Comparison of ENCODE assay signal across 13 mouse cellular contexts in the genomic region with DNA sequence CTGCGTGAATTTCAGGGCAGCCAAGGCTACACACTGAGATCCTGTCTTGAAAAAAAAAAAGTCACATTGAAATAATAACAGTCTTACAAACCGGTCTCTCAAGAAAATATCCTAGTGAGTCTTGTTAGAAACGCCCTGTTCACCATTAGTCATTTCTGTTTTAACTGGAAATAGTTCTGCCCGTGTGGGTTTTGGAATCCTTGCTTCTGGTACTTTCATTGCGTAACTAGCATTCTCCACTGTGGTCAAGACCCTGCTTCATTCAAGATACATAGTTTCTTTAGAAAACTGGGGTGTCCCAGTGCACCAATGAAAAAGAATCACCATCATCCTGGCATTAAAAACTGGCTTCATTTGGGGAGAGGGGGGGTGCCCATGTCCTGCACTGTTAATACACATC. TPM values are rescaled to one million over a fixed set of nuclear protein-coding genes. Genes with fewer than 3 reads are reported as not detected.
DNase-seq lines count a peak whose midpoint lies in the region; ATAC-seq and TF ChIP-seq lines count a peak whose summit lies in the region.
"Had no signal": no experiment of that assay in that cellular context is flagged by ENCODE, and none has a peak within 500 bp of the region (broad histone marks: within the 10 kb centered on the region; RNA-seq: fewer than 3 reads in every experiment).

No protein-coding gene starts in this region.

- no peaks in the 10 kb centered on the region for H3K9me3 ChIP-seq in hindbrain, embryonic 14.5 days (ENCODE audit: control insufficient read depth, low read length)
- H3K9me3 ChIP-seq in hindbrain, embryonic 13.5 days = no peaks in the 10 kb centered on the region
- no peaks in the 10 kb centered on the region for H3K9me3 ChIP-seq in lung, postnatal 0 days (ENCODE audit: low read length)
- H3K9me3 ChIP-seq in CH12.LX (replicated peaks; ENCODE audit: low read length) = no peaks in the 10 kb centered on the region
- H3K9me3 ChIP-seq: heart, embryonic 13.5 days; hindbrain, embryonic 15.5 days had no signal

- intact Hi-C loops in left cerebral cortex, postnatal 25 days (cut with DNase I) = loop anchor here (5.0 kb wide), 2 partner anchors 61 to 359 kb away; a partner anchor contains a TSS

- in situ Hi-C loops in CH12.LX (cut with MboI; ENCODE audit: low pct_ligation_motif_present, low pct_unique_long_range_greater_than_20kb, low sequenced_read_pairs) = loop anchor here (25.0 kb wide), 1 partner anchor 344 kb away; no protein-coding TSS in a partner anchor

- no peaks in the 10 kb centered on the region for H3K27me3 ChIP-seq in hindbrain, embryonic 14.5 days (ENCODE audit: control insufficient read depth, insufficient read depth, low read length)
- H3K27me3 ChIP-seq in hindbrain, embryonic 13.5 days = no peaks in the 10 kb centered on the region
- no peaks in the 10 kb centered on the region for H3K27me3 ChIP-seq in lung, postnatal 0 days (replicated peaks; ENCODE audit: insufficient read depth, low read length)
- no peaks in the 10 kb centered on the region for H3K27me3 ChIP-seq in CH12.LX (replicated peaks)
- H3K27me3 ChIP-seq: heart, embryonic 13.5 days; hindbrain, embryonic 15.5 days had no signal

- no peak for TF ChIP-seq CTCF in lung, postnatal 0 days (IDR thresholded peaks at IDR 0.05)
- TF ChIP-seq CTCF in CH12.LX (conservative IDR thresholded peaks at IDR 0.05 in 1 of 2, IDR thresholded peaks at IDR 0.05 in 1 of 2; ENCODE audit: low read depth in 2 of 2, low read length in 2 of 2) = no peak

- no peak overlapping the region for H3K27ac ChIP-seq in hindbrain, embryonic 14.5 days
- H3K27ac ChIP-seq in hindbrain, embryonic 13.5 days = no peak overlapping the region
- no peak overlapping the region for H3K27ac ChIP-seq in lung, postnatal 0 days (ENCODE audit: low read length)
- H3K27ac ChIP-seq in CH12.LX (ENCODE audit: insufficient read depth, low read depth) = no peak overlapping the region

- no peaks in the 10 kb centered on the region for H3K4me1 ChIP-seq in hindbrain, embryonic 14.5 days (replicated peaks; ENCODE audit: control insufficient read depth, insufficient read depth, low read length)
- H3K4me1 ChIP-seq in hindbrain, embryonic 13.5 days (replicated peaks) = no peaks in the 10 kb centered on the region
- no peaks in the 10 kb centered on the region for H3K4me1 ChIP-seq in lung, postnatal 0 days (ENCODE audit: insufficient read depth, low read depth, low read length)
- H3K4me1 ChIP-seq in CH12.LX (ENCODE audit: control insufficient read depth in 1 of 2, insufficient read depth in 2 of 2) = peaks cover 0 to 3% of the 10 kb centered on the region in 2 experiments; a peak in 1 of 4 replicates

- no peak for DNase-seq in hindbrain, embryonic 14.5 days (ENCODE audit: low spot score)
- peak; percentile 43 for DNase-seq in lung, postnatal 0 days (ENCODE audit: low spot score)
- no peak for DNase-seq in lung, postnatal 10 days
- DNase-seq in CH12.LX (ENCODE audit: extremely low read depth) = no peak
- peak; percentile 34 for DNase-seq in naive thymus-derived CD4-positive, alpha-beta T cell, adult 2 months (ENCODE audit: low read depth)
- no peak for DNase-seq in left cerebral cortex, postnatal 25 days (ENCODE audit: low spot score in 2 of 2)
- DNase-seq: cerebellum, adult 8-10 months; gastrocnemius, postnatal 36 days; spleen, adult 18-20 months had no signal

- H3K9ac ChIP-seq in hindbrain, embryonic 14.5 days = no peak overlapping the region
- no peak overlapping the region for H3K9ac ChIP-seq in hindbrain, embryonic 13.5 days
- H3K9ac ChIP-seq in lung, postnatal 0 days (replicated peaks; ENCODE audit: low read depth) = no peak overlapping the region
- no peak overlapping the region for H3K9ac ChIP-seq in CH12.LX (ENCODE audit: insufficient read depth, low read depth)

- TF ChIP-seq RAD21 in CH12.LX (IDR thresholded peaks at IDR 0.05; ENCODE audit: low read depth, low read length) = no peak

- no peak for TF ChIP-seq EP300 in lung, postnatal 0 days (IDR thresholded peaks at IDR 0.05)
- no peak for TF ChIP-seq EP300 in CH12.LX (IDR thresholded peaks at IDR 0.05; ENCODE audit: low read length)

- H3K4me2 ChIP-seq in hindbrain, embryonic 14.5 days (replicated peaks) = 0 out of 2 replicates have a peak overlapping the region, but pooled peaks have one; percentile 67
- H3K4me2 ChIP-seq in hindbrain, embryonic 13.5 days = no peak overlapping the region
- H3K4me2 ChIP-seq in lung, postnatal 0 days (replicated peaks; ENCODE audit: low read depth, low read length) = no peak overlapping the region
- H3K4me2 ChIP-seq in CH12.LX (ENCODE audit: insufficient read depth, low read depth, poor library complexity, severe bottlenecking) = peak overlapping the region; percentile 46

- H3K36me3 ChIP-seq in hindbrain, embryonic 14.5 days (replicated peaks; ENCODE audit: control insufficient read depth, insufficient read depth) = no peaks in the 10 kb centered on the region
- no peaks in the 10 kb centered on the region for H3K36me3 ChIP-seq in hindbrain, embryonic 13.5 days
- H3K36me3 ChIP-seq in lung, postnatal 0 days (ENCODE audit: insufficient read depth, low read length) = no peaks in the 10 kb centered on the region
- H3K36me3 ChIP-seq in CH12.LX (replicated peaks in 1 of 2; ENCODE audit: control insufficient read depth in 1 of 2, insufficient read depth in 1 of 2, low read length in 1 of 2) = peaks cover 0 to 16% of the 10 kb centered on the region in 2 experiments
- H3K36me3 ChIP-seq: hindbrain, embryonic 15.5 days had no signal

- TF ChIP-seq POLR2A in CH12.LX (IDR thresholded peaks at IDR 0.05; ENCODE audit: low read depth, low read length) = no peak

- no peaks in the 10 kb centered on the region for H3K79me2 ChIP-seq in CH12.LX (replicated peaks; ENCODE audit: control insufficient read depth, extremely low read depth, insufficient read depth, poor library complexity, severe bottlenecking)

- ATAC-seq in hindbrain, embryonic 14.5 days (ENCODE audit: low FRiP score) = no peak
- ATAC-seq in hindbrain, embryonic 13.5 days (ENCODE audit: low FRiP score) = no peak
- no peak for ATAC-seq in lung, postnatal 0 days
- ATAC-seq: activated CD4-positive, CD25-positive, alpha-beta regulatory T cell, adult 4 months had no signal

- dilution Hi-C loops in CH12.LX (cut with MboI; ENCODE audit: extremely low pct_ligation_motif_present, extremely low pct_unique_long_range_greater_than_20kb, low sequenced_read_pairs) = no loop called here

- no peak overlapping the region for H3K4me3 ChIP-seq in hindbrain, embryonic 14.5 days (replicated peaks; ENCODE audit: low read length)
- H3K4me3 ChIP-seq in hindbrain, embryonic 13.5 days = no peak overlapping the region
- H3K4me3 ChIP-seq in lung, postnatal 0 days (ENCODE audit: low read depth, low read length) = no peak overlapping the region
- H3K4me3 ChIP-seq in CH12.LX (replicated peaks in 1 of 3; ENCODE audit: low read depth in 2 of 3, low read length in 2 of 3, poor library complexity in 1 of 3) = no peak overlapping the region

- WGBS in hindbrain, embryonic 14.5 days = 76% methylated on average over 5 of the region's 5 CpGs
- WGBS in hindbrain, embryonic 13.5 days = 76% methylated on average over 5 of the region's 5 CpGs
- WGBS in lung, postnatal 0 days = 47% methylated on average over 5 of the region's 5 CpGs

TF ChIP-seq in CH12.LX, 34 proteins besides CTCF, POLR2A, EP300 and RAD21:
- TF ChIP-seq BHLHE40 (IDR thresholded peaks at IDR 0.05; ENCODE audit: low read depth, low read length) (no peak), E2F4 (IDR thresholded peaks at IDR 0.05; ENCODE audit: insufficient replicate concordance, low read depth, low read length) (no peak), JUN (IDR thresholded peaks at IDR 0.05; ENCODE audit: insufficient read depth, low read depth, low read length) (no peak), NRF1 (IDR thresholded peaks at IDR 0.05; ENCODE audit: low read depth, low read length) (no peak)

RNA-seq across cellular contexts. Expression of a gene that starts 9.4 kb away (rescaled TPM):
- 176 and 179 TPM in 2 replicates for polyA plus RNA-seq in hindbrain, embryonic 14.5 days (2014; fragmentation: Nextera tagmentation; extraction: Ambion mirVana)
- 151 and 157 TPM in 2 replicates for polyA plus RNA-seq in hindbrain, embryonic 13.5 days (2015; fragmentation: Nextera tagmentation; extraction: Ambion mirVana)
- 136 and 149 TPM in 2 replicates for polyA plus RNA-seq in lung, postnatal 0 days (2015; fragmentation: Nextera tagmentation; extraction: Ambion mirVana)
- total RNA-seq in CH12.LX (2012; rRNA removed) (5.0 and 6.5 TPM in 2 replicates), CH12.LX (2014; rRNA removed) (2.0 and 2.8 TPM in 2 replicates)
- 6.2 and 6.7 TPM in 2 replicates for polyA plus RNA-seq in CH12.LX (2012; ENCODE audit: insufficient read length, low read depth)
- 10 to 100 TPM; 34.2 to 36.6 TPM for total RNA-seq in left cerebral cortex, postnatal 25 days (2021)

Comparison
In these comparisons a context has a peak if more than half of its experiments do, and no peak if none do; other contexts are left out.
1. DNase-seq: peak in lung, postnatal 0 days (single experiment) and naive thymus-derived CD4-positive, alpha-beta T cell, adult 2 months (single experiment); none in hindbrain, embryonic 14.5 days (single experiment), lung, postnatal 10 days (single experiment), CH12.LX (single experiment) and left cerebral cortex, postnatal 25 days (0 of 2).
2. H3K4me2 ChIP-seq: peak in hindbrain, embryonic 14.5 days (single experiment) and CH12.LX (single experiment); none in hindbrain, embryonic 13.5 days (single experiment) and lung, postnatal 0 days (single experiment).
3. RNA of a gene that starts 9.4 kb away (polyA plus RNA-seq): 176 to 179 TPM in hindbrain, embryonic 14.5 days, 151 to 157 TPM in hindbrain, embryonic 13.5 days and 136 to 149 TPM in lung, postnatal 0 days; 6.2 to 6.7 TPM in CH12.LX; every median in the first group is over 10 times any median in the second.